Mouse (Mus musculus) cerebellum, adult 2 months (tissue): ENCODE measurements around the gene Dcaf17. TPM values are rescaled to one million over a fixed set of nuclear protein-coding genes. Genes with fewer than 3 reads are reported as not detected.

Experiments used
- DNase-seq, 2 experiments: peaks; one replicate each; pipeline ENCODE4 v3.0.0; 2021
- H3K27ac ChIP-seq: fragments of 200-500 bp; 2 replicates; pipeline ENCODE4 v1.5.1; 2012; ENCODE audit warnings: low read length, control low read depth, inconsistent platforms; ENCODE audit not compliant: insufficient read depth
- H3K27me3 ChIP-seq: fragments of 200-500 bp; 2 replicates; pipeline ENCODE4 v1.6.1; 2012; ENCODE audit warnings: inconsistent platforms, mild to moderate bottlenecking, low read length, moderate library complexity; ENCODE audit not compliant: control insufficient read depth, insufficient read depth
- H3K4me1 ChIP-seq: fragments of 200-500 bp; 2 replicates; pipeline ENCODE4 v1.6.1; 2011; ENCODE audit warnings: low read length; ENCODE audit not compliant: control insufficient read depth, insufficient read depth
- H3K4me3 ChIP-seq: fragments of 200-500 bp; replicated peaks from 2 replicates; pipeline ENCODE3; 2011; ENCODE audit warnings: mild to moderate bottlenecking, low read depth, low read length, control low read depth; ENCODE audit not compliant: insufficient read depth
- CTCF ChIP-seq: fragments of 200-500 bp; IDR thresholded peaks from 2 replicates; pipeline ENCODE4 v1.5.1; 2011; ENCODE audit warnings: low read depth, mild to moderate bottlenecking, control low read depth, low read length, moderate library complexity, borderline replicate concordance; ENCODE audit not compliant: insufficient read depth
- POLR2A ChIP-seq: fragments of 200-500 bp; IDR thresholded peaks from 2 replicates; pipeline ENCODE4 v1.6.1; 2011; ENCODE audit warnings: low read length, control low read depth, borderline replicate concordance; ENCODE audit not compliant: insufficient read depth
- WGBS: fragments of 180-500 bp; shearing (Covaris S2); methylation state at CpG from one replicate; pipeline ENCODE4 v1.1.7; 2018; 5-methylcytosine and 5-hydroxymethylcytosine counted together
- polyA plus RNA-seq: library from polyadenylated mRNA; depleted of rRNA; stranded (reverse); fragments of >200 nt; gene quantifications from 2 replicates; pipeline ENCODE4 v1.2.3, GENCODE M21; 2012

The Dcaf17 gene
- polyA plus RNA-seq, 1 experiment = 7.4 TPM

DNA sequence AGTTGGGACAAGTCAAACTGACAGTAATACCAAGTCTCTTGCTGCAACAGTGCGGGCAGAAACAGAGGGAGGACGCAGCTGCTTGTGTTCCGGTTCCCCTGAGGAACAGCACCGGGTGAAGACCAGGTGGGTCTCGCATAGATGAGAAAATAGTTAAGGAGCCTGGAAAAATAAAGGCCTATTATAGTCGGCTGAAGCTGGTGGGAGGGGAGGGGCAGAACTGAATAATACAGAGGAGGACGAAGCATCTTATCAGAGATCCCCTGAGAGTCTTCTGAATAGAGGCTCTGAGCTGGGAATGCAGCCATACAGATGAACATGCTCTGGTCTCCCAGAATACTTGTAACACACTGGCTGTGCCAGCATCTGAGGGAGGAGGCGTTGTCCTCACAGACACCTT is 21.1 kb upstream of the Dcaf17 start:
- TF ChIP-seq POLR2A = no peak
- TF ChIP-seq CTCF = no peak
- H3K4me1 ChIP-seq = no peaks in the 10 kb centered on the region
- no peak overlapping the region for H3K4me3 ChIP-seq
- WGBS = 49% methylated on average over 8 of the region's 8 CpGs
- no peak overlapping the region for H3K27ac ChIP-seq
- no peak for DNase-seq
- H3K27me3 ChIP-seq = no peaks in the 10 kb centered on the region

DNA sequence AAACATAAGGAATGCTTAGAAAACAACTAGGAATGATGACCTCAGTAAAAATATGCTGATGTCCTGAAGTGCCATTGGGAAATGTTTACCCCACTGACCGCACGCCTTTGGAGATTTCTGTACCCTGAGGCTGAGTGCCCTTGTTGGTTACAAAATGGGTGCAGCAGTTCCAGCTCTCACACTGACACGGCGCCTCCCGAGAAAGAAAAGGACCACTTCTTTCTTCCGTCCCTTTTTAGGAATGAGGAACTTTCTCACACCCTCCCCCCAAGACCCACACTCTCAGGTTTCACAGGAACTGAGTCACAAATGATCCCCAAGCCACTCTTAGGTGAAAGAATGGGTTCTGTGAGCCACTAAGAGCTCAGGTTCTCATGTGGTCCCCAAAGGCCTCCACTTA is 17.7 kb upstream of the Dcaf17 start:
- Histone ChIP-seq H3K27me3 (no peaks in the 10 kb centered on the region), H3K27ac (no peak overlapping the region), H3K4me1 (0 out of 2 replicates have a peak, but pooled peaks cover 2% of the 10 kb centered on the region), H3K4me3 (no peak overlapping the region)
- no peak for TF ChIP-seq POLR2A
- TF ChIP-seq CTCF = no peak
- WGBS = 94% methylated on average over 6 of the region's 6 CpGs
- DNase-seq = no peak

DNA sequence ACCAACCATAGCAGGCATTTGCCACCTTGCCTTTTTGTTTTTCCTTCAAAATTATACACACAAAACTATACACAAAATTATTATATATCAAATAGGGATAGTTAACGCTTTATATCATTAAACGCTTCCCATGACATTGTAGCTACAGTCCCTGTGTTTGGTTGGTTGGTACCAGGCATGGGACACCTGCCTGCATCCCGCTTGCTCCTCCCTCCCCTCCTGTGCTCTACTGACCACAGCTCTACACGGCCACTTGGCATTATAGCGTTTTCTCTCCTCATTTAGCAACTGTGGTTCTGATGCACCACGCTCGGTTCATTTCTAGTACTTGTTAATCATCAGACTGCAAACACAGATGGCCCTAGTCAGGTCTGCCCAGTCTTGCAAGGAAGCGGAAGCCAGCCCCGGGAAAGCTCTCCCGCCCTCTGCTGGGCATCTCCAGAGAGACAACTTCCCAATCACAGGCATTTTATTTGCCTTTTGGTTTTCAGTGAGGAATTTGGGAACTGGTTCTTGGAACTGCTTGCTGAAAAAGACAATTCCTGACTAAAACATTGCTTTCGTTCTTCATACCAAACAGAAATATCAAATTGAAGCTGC is 15.5 kb upstream of the Dcaf17 start:
- H3K27ac ChIP-seq = peak overlapping the region; percentile 29; the same call in 1 of the 2 replicates
- no peak for TF ChIP-seq POLR2A
- TF ChIP-seq CTCF = peak; percentile 88
- 26% methylated on average over 11 of the region's 11 CpGs for WGBS
- peak overlapping the region; percentile 40 for H3K4me3 ChIP-seq
- H3K4me1 ChIP-seq = 0 out of 2 replicates have a peak, but pooled peaks cover 2% of the 10 kb centered on the region
- peak; percentile 83 to 85 for DNase-seq
- no peaks in the 10 kb centered on the region for H3K27me3 ChIP-seq

DNA sequence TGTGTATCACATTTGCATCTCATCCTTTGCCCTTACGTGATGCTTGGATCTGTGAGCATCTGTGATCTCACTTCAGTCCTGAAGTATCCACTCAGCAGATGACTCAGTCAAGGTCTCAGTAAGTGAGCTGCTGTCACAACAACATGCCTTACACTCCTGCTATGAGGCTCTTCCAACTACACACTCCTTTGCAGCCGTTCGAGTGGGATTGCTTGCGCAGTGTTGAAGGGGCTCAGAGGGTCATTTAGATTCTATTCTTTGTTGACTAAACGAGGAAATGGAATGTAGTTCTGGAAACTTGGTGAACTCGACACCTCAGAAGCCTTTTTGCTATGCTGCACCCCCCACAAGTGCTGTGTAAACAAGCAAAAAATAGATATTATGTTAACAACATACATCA is 9.0 kb upstream of the Dcaf17 start:
- Histone ChIP-seq H3K27ac (no peak overlapping the region), H3K4me1 (no peaks in the 10 kb centered on the region), H3K4me3 (no peak overlapping the region), H3K27me3 (no peaks in the 10 kb centered on the region)
- no peak for DNase-seq
- WGBS = 81% methylated on average over 6 of the region's 6 CpGs
- TF ChIP-seq CTCF = no peak
- TF ChIP-seq POLR2A = no peak

DNA sequence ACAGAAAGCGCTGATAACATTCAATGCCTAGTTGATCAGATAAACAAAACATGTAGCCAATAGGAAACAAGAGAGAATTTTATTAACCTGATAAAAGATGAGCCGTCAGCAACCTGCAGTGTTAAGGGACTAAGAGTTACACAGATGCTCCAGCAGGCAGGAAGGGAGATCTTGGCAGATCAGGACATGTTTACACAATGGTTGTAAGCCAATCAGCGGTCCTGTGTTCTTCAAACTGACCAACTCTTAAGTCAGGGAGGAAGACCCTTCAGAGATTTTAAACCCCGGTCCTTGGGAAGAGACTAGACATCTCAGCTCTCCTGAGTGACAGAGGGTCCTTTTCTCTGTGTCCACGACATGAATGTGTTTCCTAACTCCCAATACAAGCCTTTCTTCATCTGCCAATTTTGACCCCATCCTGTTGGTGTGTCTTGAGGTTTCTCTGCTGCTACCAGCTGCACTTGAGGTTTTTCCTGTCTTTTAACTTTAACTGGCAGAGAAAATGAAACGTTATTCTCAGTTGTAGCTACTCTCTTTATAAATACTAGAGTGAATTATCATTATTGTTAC is 8.3 kb upstream of the Dcaf17 start:
- no peak for TF ChIP-seq POLR2A
- no peak for TF ChIP-seq CTCF
- 77% methylated on average over 6 of the region's 6 CpGs for WGBS
- no peaks in the 10 kb centered on the region for H3K27me3 ChIP-seq
- no peaks in the 10 kb centered on the region for H3K4me1 ChIP-seq
- no peak for DNase-seq
- H3K27ac ChIP-seq = no peak overlapping the region
- H3K4me3 ChIP-seq = no peak overlapping the region

DNA sequence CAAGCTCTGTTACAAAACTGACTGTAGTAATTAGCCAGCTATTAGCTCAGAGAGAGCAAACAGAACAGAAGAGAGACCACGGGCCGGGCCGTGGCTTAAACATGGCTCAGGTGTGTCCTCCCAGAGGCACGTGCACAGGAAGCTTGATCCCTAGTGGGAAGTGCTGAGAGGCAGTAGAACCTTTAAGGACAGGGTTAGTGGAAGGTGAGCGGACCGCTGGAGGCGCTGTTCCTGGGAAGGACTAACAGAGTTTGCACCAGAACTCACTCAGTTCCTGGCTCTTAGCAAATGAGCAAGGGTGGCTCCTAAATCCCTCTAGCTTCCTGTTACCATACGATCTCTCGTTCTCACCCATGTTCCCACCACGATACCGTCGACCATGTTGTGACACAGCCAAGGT is 6.2 kb upstream of the Dcaf17 start:
- no peaks in the 10 kb centered on the region for H3K4me1 ChIP-seq
- TF ChIP-seq CTCF (no peak), POLR2A (no peak)
- no peak for DNase-seq
- no peak overlapping the region for H3K4me3 ChIP-seq
- H3K27me3 ChIP-seq = no peaks in the 10 kb centered on the region
- 81% methylated on average over 12 of the region's 12 CpGs for WGBS
- H3K27ac ChIP-seq = no peak overlapping the region

DNA sequence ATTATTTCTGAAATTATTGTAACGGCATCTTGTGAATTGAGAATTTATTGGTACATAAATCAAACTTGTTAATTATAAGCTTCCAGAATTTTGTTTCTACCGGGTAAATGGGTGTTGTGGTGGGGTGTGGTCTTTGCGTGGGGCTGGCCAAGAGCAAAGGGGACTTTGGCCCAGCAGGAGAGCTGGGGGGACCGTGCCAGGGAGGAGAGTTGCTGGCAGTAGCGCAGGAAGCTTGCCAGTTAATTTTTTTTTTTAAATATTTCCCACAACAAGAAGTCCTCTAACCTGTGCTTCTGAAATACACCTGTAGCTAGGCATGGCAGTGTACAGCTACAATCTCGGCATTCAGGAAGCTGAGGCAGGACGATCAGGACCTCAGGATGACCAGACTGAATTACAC is 4.6 kb upstream of the Dcaf17 start:
- no peak for DNase-seq
- TF ChIP-seq CTCF (no peak), POLR2A (no peak)
- H3K4me3 ChIP-seq = no peak overlapping the region
- no peak overlapping the region for H3K27ac ChIP-seq
- H3K27me3 ChIP-seq = no peaks in the 10 kb centered on the region
- 62% methylated on average over 7 of the region's 7 CpGs for WGBS
- H3K4me1 ChIP-seq = no peaks in the 10 kb centered on the region

DNA sequence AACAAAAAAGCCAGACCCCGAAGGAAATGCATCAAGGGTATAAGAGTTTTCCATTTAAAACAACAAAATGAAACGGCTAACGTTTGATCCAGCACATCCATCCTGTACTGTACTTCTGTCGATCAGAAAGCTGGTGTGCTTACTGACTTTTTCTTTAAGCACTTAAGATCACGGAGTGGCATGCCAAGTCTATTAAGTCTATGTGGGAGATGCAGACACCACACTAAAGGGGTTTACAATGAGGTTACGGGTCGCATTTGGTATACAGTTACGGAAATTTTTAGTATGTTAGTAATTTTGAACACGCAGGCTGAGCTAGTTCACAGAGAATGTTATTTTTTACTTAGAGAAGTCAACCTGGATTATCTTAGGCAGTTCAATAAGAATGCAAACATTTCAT is 412 bp upstream of the Dcaf17 start:
- Histone ChIP-seq H3K27me3 (no peaks in the 10 kb centered on the region), H3K4me1 (no peaks in the 10 kb centered on the region), H3K4me3 (peak overlapping the region; percentile 77), H3K27ac (no peak overlapping the region)
- 15% methylated on average over 9 of the region's 9 CpGs for WGBS
- DNase-seq = peak in 1 of 2 experiments; percentile 19
- no peak for TF ChIP-seq POLR2A
- TF ChIP-seq CTCF = no peak
